Mouse (Mus musculus) neural tube, embryonic 15.5 days (tissue): ENCODE data around the gene Habp4. TPM values are rescaled to one million over a fixed set of nuclear protein-coding genes. Genes with fewer than 3 reads are reported as not detected.
A peak's percentile ranks its signal among the peaks of the same experiment; 100 is the strongest.

Experiments
- ATAC-seq: fragments of 200-750 bp; cut with Nextera tagmentation; 2 replicates; pipeline ENCODE4 v1.8.0; 2017; ENCODE audit warnings: mild to moderate bottlenecking, moderate TSS enrichment, moderate library complexity; ENCODE audit not compliant: low FRiP score
- H3K27ac ChIP-seq: fragments of 300-500 bp; sonication (generic); replicated peaks from 2 replicates; pipeline ENCODE4 v1.5.1; 2015; ENCODE audit warnings: mild to moderate bottlenecking, inconsistent platforms
- H3K27me3 ChIP-seq: fragments of 300-500 bp; sonication (generic); replicated peaks from 2 replicates; pipeline ENCODE4 v1.6.1; 2015; ENCODE audit warnings: inconsistent platforms
- H3K36me3 ChIP-seq: fragments of 300-500 bp; sonication (generic); 2 replicates; pipeline ENCODE4 v1.6.1; 2015; ENCODE audit warnings: inconsistent platforms
- H3K4me1 ChIP-seq: fragments of 300-500 bp; sonication (generic); 2 replicates; pipeline ENCODE4 v1.6.1; 2015; ENCODE audit warnings: inconsistent platforms
- H3K4me2 ChIP-seq: fragments of 300-500 bp; sonication (generic); 2 replicates; pipeline ENCODE4 v1.6.1; 2015; ENCODE audit warnings: inconsistent platforms, mild to moderate bottlenecking, moderate library complexity
- H3K4me3 ChIP-seq: fragments of 300-500 bp; sonication (generic); replicated peaks from 2 replicates; pipeline ENCODE4 v1.5.1; 2015; ENCODE audit warnings: mild to moderate bottlenecking, inconsistent platforms
- H3K9ac ChIP-seq: fragments of 300-500 bp; sonication (generic); replicated peaks from 2 replicates; pipeline ENCODE4 v1.6.1; 2015; ENCODE audit warnings: mild to moderate bottlenecking, inconsistent platforms
- H3K9me3 ChIP-seq: fragments of 300-500 bp; sonication (generic); replicated peaks from 2 replicates; pipeline ENCODE4 v1.6.1; 2016; ENCODE audit warnings: inconsistent platforms
- WGBS: fragments of 180-500 bp; shearing (Covaris S2); methylation state at CpG from one replicate; pipeline ENCODE4 v1.1.7; 2015; ENCODE audit warnings: mixed read lengths; 5-methylcytosine and 5-hydroxymethylcytosine counted together
- polyA plus RNA-seq: library from polyadenylated mRNA; unstranded; fragments of >200 nt; fragmentation: Nextera tagmentation; extraction: Ambion mirVana; gene quantifications from 2 replicates; pipeline ENCODE4 v1.2.1, GENCODE M21; 2015

Gene Habp4
- polyA plus RNA-seq, 1 experiment from 2014 or later, result 55.9 TPM

GRCm38 (mm10) chr13:64153083-64153682, 8.4 kb upstream of the Habp4 start, which contains the start of gene Zfp367:
TSS of gene Zfp367 (minus strand) at chr13:64153202.
- peak within 1 kb of the TSS; percentile 79 for H3K27ac ChIP-seq
- H3K27me3 ChIP-seq, result no peaks in the 10 kb centered on the region
- WGBS, result under 1% methylated on average over 55 of the region's 56 CpGs
- peak within 1 kb of the TSS; percentile 64 for H3K9ac ChIP-seq
- peak within 1 kb of the TSS; percentile 87 for H3K4me2 ChIP-seq
- H3K4me1 ChIP-seq, result peaks cover 20% of the 10 kb centered on the region
- ATAC-seq, result peak; percentile 99
- peak within 1 kb of the TSS; percentile 88 for H3K4me3 ChIP-seq
- H3K36me3 ChIP-seq, result no peaks in the 10 kb centered on the region
- H3K9me3 ChIP-seq, result no peaks in the 10 kb centered on the region

GRCm38 (mm10) chr13:64153751-64154267, 7.8 kb upstream of the Habp4 start:
- Histone ChIP-seq H3K27me3 (no peaks in the 10 kb centered on the region), H3K27ac (no peak overlapping the region), H3K36me3 (no peaks in the 10 kb centered on the region), H3K4me3 (peak overlapping the region; percentile 88), H3K4me1 (peaks cover 20% of the 10 kb centered on the region), H3K9me3 (no peaks in the 10 kb centered on the region), H3K9ac (no peak overlapping the region), H3K4me2 (peak overlapping the region; percentile 87)
- ATAC-seq, result peak; percentile 18; the same call in 1 of the 2 replicates
- WGBS, result under 1% methylated on average over 18 of the region's 18 CpGs

GRCm38 (mm10) chr13:64154651-64155050, 7.0 kb upstream of the Habp4 start:
- Histone ChIP-seq H3K27ac (no peak overlapping the region), H3K9ac (no peak overlapping the region), H3K4me2 (no peak overlapping the region), H3K36me3 (no peaks in the 10 kb centered on the region), H3K27me3 (no peaks in the 10 kb centered on the region), H3K4me3 (no peak overlapping the region), H3K4me1 (peaks cover 20% of the 10 kb centered on the region), H3K9me3 (no peaks in the 10 kb centered on the region)
- ATAC-seq, result no peak
- WGBS, result 58% methylated on average over 2 of the region's 2 CpGs

- Histone ChIP-seq H3K9ac (no peak overlapping the region), H3K4me2 (no peak overlapping the region), H3K36me3 (no peaks in the 10 kb centered on the region), H3K4me3 (no peak overlapping the region), H3K4me1 (peaks cover 20% of the 10 kb centered on the region), H3K9me3 (no peaks in the 10 kb centered on the region), H3K27ac (no peak overlapping the region), H3K27me3 (no peaks in the 10 kb centered on the region)
- ATAC-seq, result no peak
- WGBS, result 10% methylated on average over 1 of the region's 1 CpGs
These were observed 6.5 kb upstream of the Habp4 start for GRCm38 (mm10) chr13:64155171-64155571.

- Histone ChIP-seq H3K4me2 (no peak overlapping the region), H3K36me3 (no peaks in the 10 kb centered on the region), H3K4me3 (no peak overlapping the region), H3K27me3 (no peaks in the 10 kb centered on the region), H3K27ac (no peak overlapping the region), H3K9me3 (no peaks in the 10 kb centered on the region), H3K4me1 (peaks cover 16% of the 10 kb centered on the region), H3K9ac (no peak overlapping the region)
- ATAC-seq, result no peak
These were observed 4.7 kb upstream of the Habp4 start for GRCm38 (mm10) chr13:64156966-64157365.

- ATAC-seq, result peak; percentile 69
- H3K9ac ChIP-seq, result peak overlapping the region; percentile 94
- WGBS, result 1% methylated on average over 66 of the region's 71 CpGs
- no peaks in the 10 kb centered on the region for H3K27me3 ChIP-seq
- H3K4me2 ChIP-seq, result peak overlapping the region; percentile 93
- H3K4me3 ChIP-seq, result peak overlapping the region; percentile 85
- peak overlapping the region; percentile 88 for H3K27ac ChIP-seq
- peaks cover 10% of the 10 kb centered on the region for H3K9me3 ChIP-seq
- peaks cover 11% of the 10 kb centered on the region for H3K36me3 ChIP-seq
- peaks cover 15% of the 10 kb centered on the region for H3K4me1 ChIP-seq
These were observed 440 bp downstream of the Habp4 start for GRCm38 (mm10) chr13:64161916-64162611.

GRCm38 (mm10) chr13:64162626-64163025, 1.0 kb downstream of the Habp4 start:
- H3K36me3 ChIP-seq, result peaks cover 15% of the 10 kb centered on the region
- H3K9ac ChIP-seq, result peak overlapping the region; percentile 94
- peak; percentile 12 for ATAC-seq
- peaks cover 14% of the 10 kb centered on the region for H3K9me3 ChIP-seq
- no peak overlapping the region for H3K27ac ChIP-seq
- H3K4me3 ChIP-seq, result peak overlapping the region; percentile 85
- under 1% methylated on average over 14 of the region's 14 CpGs for WGBS
- H3K4me1 ChIP-seq, result peaks cover 15% of the 10 kb centered on the region
- no peaks in the 10 kb centered on the region for H3K27me3 ChIP-seq
- peak overlapping the region; percentile 93 for H3K4me2 ChIP-seq

- peaks cover 17% of the 10 kb centered on the region for H3K36me3 ChIP-seq
- no peaks in the 10 kb centered on the region for H3K27me3 ChIP-seq
- H3K9ac ChIP-seq, result peak overlapping the region; percentile 94
- H3K4me1 ChIP-seq, result peaks cover 15% of the 10 kb centered on the region
- ATAC-seq, result no peak
- peak overlapping the region; percentile 93 for H3K4me2 ChIP-seq
- peak overlapping the region; percentile 85 for H3K4me3 ChIP-seq
- no peak overlapping the region for H3K27ac ChIP-seq
- H3K9me3 ChIP-seq, result peaks cover 16% of the 10 kb centered on the region
- 33% methylated on average over 13 of the region's 13 CpGs for WGBS
These were observed 1.6 kb downstream of the Habp4 start for GRCm38 (mm10) chr13:64163147-64163715.

GRCm38 (mm10) chr13:64169746-64170145, 8.1 kb downstream of the Habp4 start:
- H3K9me3 ChIP-seq, result peaks cover 58% of the 10 kb centered on the region
- H3K27ac ChIP-seq, result no peak overlapping the region
- H3K9ac ChIP-seq, result no peak overlapping the region
- no peak for ATAC-seq
- peaks cover 82% of the 10 kb centered on the region for H3K36me3 ChIP-seq
- no peaks in the 10 kb centered on the region for H3K4me1 ChIP-seq
- H3K27me3 ChIP-seq, result no peaks in the 10 kb centered on the region
- no peak overlapping the region for H3K4me3 ChIP-seq
- no peak overlapping the region for H3K4me2 ChIP-seq
- WGBS, result 98% methylated on average over 25 of the region's 25 CpGs

GRCm38 (mm10) chr13:64178000-64178399, 16.4 kb downstream of the Habp4 start:
- Histone ChIP-seq H3K27me3 (no peaks in the 10 kb centered on the region), H3K9me3 (no peaks in the 10 kb centered on the region), H3K27ac (no peak overlapping the region), H3K4me1 (no peaks in the 10 kb centered on the region), H3K36me3 (peaks cover 63% of the 10 kb centered on the region), H3K9ac (no peak overlapping the region), H3K4me3 (no peak overlapping the region), H3K4me2 (no peak overlapping the region)
- ATAC-seq, result no peak
- 83% methylated on average over 7 of the region's 7 CpGs for WGBS

GRCm38 (mm10) chr13:64178746-64179652, 17.4 kb downstream of the Habp4 start:
- no peaks in the 10 kb centered on the region for H3K27me3 ChIP-seq
- no peak overlapping the region for H3K27ac ChIP-seq
- H3K4me3 ChIP-seq, result no peak overlapping the region
- ATAC-seq, result no peak
- no peak overlapping the region for H3K9ac ChIP-seq
- 86% methylated on average over 13 of the region's 13 CpGs for WGBS
- H3K36me3 ChIP-seq, result peaks cover 61% of the 10 kb centered on the region
- H3K9me3 ChIP-seq, result no peaks in the 10 kb centered on the region
- H3K4me2 ChIP-seq, result no peak overlapping the region
- no peaks in the 10 kb centered on the region for H3K4me1 ChIP-seq
